Mouse (Mus musculus) gastrocnemius, adult 18-20 months (tissue): ENCODE data around the gene C2cd3. TPM values are rescaled to one million over a fixed set of nuclear protein-coding genes. Genes with fewer than 3 reads are reported as not detected.

Experiments
- DNase-seq: peaks from one replicate; pipeline ENCODE4 v3.0.0; 2021; ENCODE audit warnings: low spot score
- total RNA-seq, 2 experiments: library from RNA; stranded (reverse); gene quantifications; 2 replicates each; pipeline ENCODE4 v1.2.3; 2021

C2cd3 gene
- total RNA-seq, 2 experiments from 2014 or later = 5.5 to 6.1 TPM

GRCm38 (mm10) chr7:100496371-100496770 lies 124.3 kb downstream of the C2cd3 start:
- no peak for DNase-seq

- no peak for DNase-seq
Observed at GRCm38 (mm10) chr7:100496791-100497190, 124.8 kb downstream of the C2cd3 start.

- no peak for DNase-seq
Observed at GRCm38 (mm10) chr7:100497402-100497801, 125.4 kb downstream of the C2cd3 start.

GRCm38 (mm10) chr7:100497982-100498381 lies 125.9 kb downstream of the C2cd3 start:
- no peak for DNase-seq

GRCm38 (mm10) chr7:100499465-100499864 lies 127.4 kb downstream of the C2cd3 start:
- no peak for DNase-seq

GRCm38 (mm10) chr7:100500276-100500977 lies 128.4 kb downstream of the C2cd3 start:
- DNase-seq = no peak

- DNase-seq = no peak
Observed at GRCm38 (mm10) chr7:100501027-100501843, 129.2 kb downstream of the C2cd3 start.

GRCm38 (mm10) chr7:100501844-100502373 lies 129.9 kb downstream of the C2cd3 start:
- DNase-seq = no peak

GRCm38 (mm10) chr7:100502374-100502922 lies 130.4 kb downstream of the C2cd3 start:
- DNase-seq = no peak

GRCm38 (mm10) chr7:100503076-100503475 lies 131.0 kb downstream of the C2cd3 start:
- DNase-seq = no peak

- no peak for DNase-seq
Observed at GRCm38 (mm10) chr7:100504740-100505487, 132.9 kb downstream of the C2cd3 start.

GRCm38 (mm10) chr7:100506494-100506893 lies 134.5 kb downstream of the C2cd3 start:
- DNase-seq = no peak

GRCm38 (mm10) chr7:100508670-100509069 lies 136.6 kb downstream of the C2cd3 start:
- no peak for DNase-seq

GRCm38 (mm10) chr7:100511602-100512001 lies 139.6 kb downstream of the C2cd3 start:
- no peak for DNase-seq

GRCm38 (mm10) chr7:100514573-100514972 lies 142.5 kb downstream of the C2cd3 start, which contains the start of gene Dnajb13:
TSS of gene Dnajb13 (minus strand) at chr7:100514960.
- DNase-seq = no peak

Other genes starting within 250 kb of the C2cd3 start
- 1 to 10 TPM; 3.9 to 4.3 TPM for gene Lipt2, start 213.0 kb upstream of the C2cd3 start, total RNA-seq
- under 1 TPM; 0.39 to 0.55 TPM for gene Kcne3, start 195.7 kb upstream of the C2cd3 start, total RNA-seq
- 10 to 100 TPM; 18.1 to 19.3 TPM for gene Pgm2l1, start 144.8 kb upstream of the C2cd3 start, total RNA-seq
- gene P4ha3, start 86.7 kb upstream of the C2cd3 start, total RNA-seq = under 1 TPM; 0.11 to 0.14 TPM
- 10 to 100 TPM; 22.6 to 24.6 TPM for gene Ppme1, start 74 bp downstream of the C2cd3 start, total RNA-seq
- gene Ucp3, start 100.8 kb downstream of the C2cd3 start, total RNA-seq = 100 to 1,000 TPM in 1 of 2 experiments, 10 to 100 TPM in 1; 94.4 to 203 TPM
- gene Ucp2, start 121.1 kb downstream of the C2cd3 start, total RNA-seq = 10 to 100 TPM; 16.6 to 17.4 TPM
- not detected for gene Dnajb13, start 142.7 kb downstream of the C2cd3 start, total RNA-seq
- 10 to 100 TPM; 10.1 to 11.7 TPM for gene Coa4, start 164.8 kb downstream of the C2cd3 start, total RNA-seq
- gene Rab6a, start 235.2 kb downstream of the C2cd3 start, total RNA-seq = 10 to 100 TPM; 65.5 to 68.8 TPM
- 10 to 100 TPM; 54.7 to 60.4 TPM for gene Mrpl48, start 236.1 kb downstream of the C2cd3 start, total RNA-seq